Mouse (Mus musculus): Measurements from ENCODE around the gene Fyn. TPM values are rescaled to one million over a fixed set of nuclear protein-coding genes. Genes with fewer than 3 reads are reported as not detected.

The Fyn gene
- polyA plus RNA-seq, 1 experiment from 2014 or later: 105 TPM

DNA sequence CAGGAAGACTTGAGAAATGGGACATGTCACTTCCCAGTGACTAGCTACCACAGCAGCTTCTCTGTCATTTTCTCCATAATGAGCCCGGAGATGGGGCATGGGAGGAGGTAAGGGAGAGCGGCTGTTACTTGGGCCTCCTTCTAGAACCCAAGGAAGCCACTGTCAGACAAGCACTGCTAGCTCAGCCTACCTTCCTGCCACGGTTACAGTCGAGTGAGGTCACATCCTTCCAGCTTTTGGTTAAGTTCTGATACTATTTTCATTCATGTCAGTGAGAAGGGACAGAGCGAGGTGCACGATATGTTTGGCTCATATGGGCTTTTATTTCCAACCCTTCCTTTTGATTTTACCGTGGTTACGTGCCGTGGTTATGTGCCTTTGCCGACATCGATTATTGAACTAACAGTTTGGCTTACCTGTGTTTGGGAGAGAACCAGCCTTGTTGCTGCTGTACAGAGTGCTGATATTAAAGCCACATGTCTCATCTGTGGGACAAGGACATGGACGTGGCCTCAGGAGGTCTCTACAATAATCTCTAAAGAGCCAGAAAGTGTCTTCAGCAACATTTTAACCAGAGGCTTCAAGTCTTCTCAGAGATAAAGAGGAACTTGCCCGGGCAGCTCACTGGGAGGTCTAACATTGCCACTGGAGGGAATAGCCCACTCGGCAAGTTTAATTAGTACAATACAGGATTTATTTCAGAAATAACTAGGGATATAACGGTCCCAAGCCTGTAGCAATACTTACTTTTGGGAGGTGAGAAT, 87.4 kb downstream of the Fyn start:
- 86% methylated on average over 15 of the region's 15 CpGs for WGBS
- Histone ChIP-seq H3K4me3 (replicated peaks; ENCODE audit: low read length) (no peak overlapping the region), H3K36me3 (replicated peaks; ENCODE audit: control insufficient read depth, insufficient read depth) (no peaks in the 10 kb centered on the region), H3K9me3 (ENCODE audit: control insufficient read depth, low read length) (no peaks in the 10 kb centered on the region), H3K4me2 (replicated peaks) (no peak overlapping the region), H3K4me1 (replicated peaks; ENCODE audit: control insufficient read depth, insufficient read depth, low read length) (peaks cover 47% of the 10 kb centered on the region), H3K27ac (no peak overlapping the region), H3K27me3 (ENCODE audit: control insufficient read depth, insufficient read depth, low read length) (no peaks in the 10 kb centered on the region), H3K9ac (no peak overlapping the region)
- no peak for DNase-seq (ENCODE audit: low spot score)
- ATAC-seq (ENCODE audit: low FRiP score): no peak

DNA sequence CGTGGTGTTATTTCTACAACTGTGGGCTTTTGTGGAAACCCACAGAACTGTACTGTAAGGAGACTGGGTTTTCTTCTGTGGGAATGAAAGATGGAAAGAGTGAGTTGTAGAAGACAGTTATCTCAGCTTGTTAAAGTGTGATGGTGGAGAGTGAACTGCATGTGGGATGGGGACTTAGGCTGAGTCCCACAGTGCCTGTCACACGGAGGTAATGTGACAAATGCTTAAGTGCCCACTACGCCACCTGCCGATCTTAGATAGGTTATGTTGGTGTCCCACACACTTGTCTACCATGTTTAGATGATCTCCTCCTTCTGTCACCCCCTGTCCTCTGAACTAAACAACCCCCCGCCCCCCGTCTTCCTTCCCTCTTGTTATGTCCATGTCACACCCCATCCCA, 88.1 kb downstream of the Fyn start:
- Histone ChIP-seq H3K4me2 (replicated peaks) (no peak overlapping the region), H3K27ac (no peak overlapping the region), H3K36me3 (replicated peaks; ENCODE audit: control insufficient read depth, insufficient read depth) (no peaks in the 10 kb centered on the region), H3K9me3 (ENCODE audit: control insufficient read depth, low read length) (no peaks in the 10 kb centered on the region), H3K4me1 (replicated peaks; ENCODE audit: control insufficient read depth, insufficient read depth, low read length) (peaks cover 44% of the 10 kb centered on the region), H3K27me3 (ENCODE audit: control insufficient read depth, insufficient read depth, low read length) (no peaks in the 10 kb centered on the region), H3K9ac (no peak overlapping the region), H3K4me3 (replicated peaks; ENCODE audit: low read length) (no peak overlapping the region)
- DNase-seq (ENCODE audit: low spot score) (no peak), ATAC-seq (ENCODE audit: low FRiP score) (no peak)
- 87% methylated on average over 6 of the region's 6 CpGs for whole genome bisulfite sequencing

- H3K4me1 ChIP-seq (replicated peaks; ENCODE audit: control insufficient read depth, insufficient read depth, low read length): peaks cover 48% of the 10 kb centered on the region
- no peak overlapping the region for H3K9ac ChIP-seq
- no peaks in the 10 kb centered on the region for H3K9me3 ChIP-seq (ENCODE audit: control insufficient read depth, low read length)
- H3K36me3 ChIP-seq (replicated peaks; ENCODE audit: control insufficient read depth, insufficient read depth): no peaks in the 10 kb centered on the region
- 84% methylated on average over 11 of the region's 11 CpGs for WGBS
- H3K27ac ChIP-seq: no peak overlapping the region
- no peaks in the 10 kb centered on the region for H3K27me3 ChIP-seq (ENCODE audit: control insufficient read depth, insufficient read depth, low read length)
- no peak overlapping the region for H3K4me3 ChIP-seq (replicated peaks; ENCODE audit: low read length)
- ATAC-seq (ENCODE audit: low FRiP score) (no peak), DNase-seq (ENCODE audit: low spot score) (no peak)
- no peak overlapping the region for H3K4me2 ChIP-seq (replicated peaks)
Measured at GRCm38 (mm10) chr10:39457281-39457680, 88.6 kb downstream of the Fyn start.

DNA sequence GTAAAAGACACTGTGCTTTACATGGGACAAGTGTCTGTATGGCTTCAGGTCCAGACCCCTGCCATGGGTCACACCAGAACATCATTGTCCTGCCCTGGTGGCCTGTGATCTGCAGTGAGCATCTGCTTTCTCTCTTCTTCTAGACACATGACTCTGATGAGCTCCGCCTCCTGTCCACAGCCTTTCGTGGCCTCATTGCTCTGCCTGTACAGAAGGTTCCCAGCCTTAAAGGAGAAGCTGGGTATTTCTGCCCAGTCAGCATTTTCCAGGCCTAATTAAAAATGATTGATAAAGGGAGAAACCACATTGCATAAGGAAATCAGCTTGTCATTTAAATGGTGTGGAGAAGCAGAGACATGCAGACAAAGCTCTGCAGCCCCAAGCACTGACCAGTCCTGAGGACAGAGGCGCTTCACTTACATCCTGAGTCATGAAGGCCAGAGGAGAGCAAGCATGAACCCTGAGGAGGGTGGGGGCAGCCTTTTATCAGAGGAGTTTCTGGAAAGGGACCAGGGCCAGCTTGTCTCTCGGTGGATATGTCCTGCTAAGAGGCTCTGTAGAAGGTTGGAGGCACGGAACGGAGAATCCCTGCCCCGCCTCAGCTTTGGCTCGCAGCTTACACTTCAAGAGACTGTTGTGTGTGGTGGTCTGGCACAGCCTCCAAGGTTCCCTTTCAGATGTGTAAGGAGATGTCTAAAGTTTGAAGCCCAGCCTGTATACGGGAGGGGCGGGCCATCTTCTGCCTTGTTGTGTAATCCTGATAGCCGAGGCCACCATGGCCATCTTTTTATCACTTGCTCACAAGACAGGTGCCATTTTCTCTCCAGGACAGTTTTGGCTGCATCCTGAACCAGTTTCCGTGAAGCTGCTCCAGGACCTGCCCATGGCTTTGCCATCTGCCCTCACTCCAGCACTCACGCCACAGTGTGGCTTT, 90.4 kb downstream of the Fyn start:
- no peaks in the 10 kb centered on the region for H3K27me3 ChIP-seq (ENCODE audit: control insufficient read depth, insufficient read depth, low read length)
- no peak overlapping the region for H3K4me3 ChIP-seq (replicated peaks; ENCODE audit: low read length)
- H3K27ac ChIP-seq: peak overlapping the region; percentile 40
- ATAC-seq (ENCODE audit: low FRiP score) (peak; percentile 22; the same call in 1 of the 2 replicates), DNase-seq (ENCODE audit: low spot score) (no peak)
- no peak overlapping the region for H3K4me2 ChIP-seq (replicated peaks)
- H3K36me3 ChIP-seq (replicated peaks; ENCODE audit: control insufficient read depth, insufficient read depth): no peaks in the 10 kb centered on the region
- peaks cover 53% of the 10 kb centered on the region for H3K4me1 ChIP-seq (replicated peaks; ENCODE audit: control insufficient read depth, insufficient read depth, low read length)
- 60% methylated on average over 13 of the region's 13 CpGs for WGBS
- no peak overlapping the region for H3K9ac ChIP-seq
- H3K9me3 ChIP-seq (ENCODE audit: control insufficient read depth, low read length): no peaks in the 10 kb centered on the region

DNA sequence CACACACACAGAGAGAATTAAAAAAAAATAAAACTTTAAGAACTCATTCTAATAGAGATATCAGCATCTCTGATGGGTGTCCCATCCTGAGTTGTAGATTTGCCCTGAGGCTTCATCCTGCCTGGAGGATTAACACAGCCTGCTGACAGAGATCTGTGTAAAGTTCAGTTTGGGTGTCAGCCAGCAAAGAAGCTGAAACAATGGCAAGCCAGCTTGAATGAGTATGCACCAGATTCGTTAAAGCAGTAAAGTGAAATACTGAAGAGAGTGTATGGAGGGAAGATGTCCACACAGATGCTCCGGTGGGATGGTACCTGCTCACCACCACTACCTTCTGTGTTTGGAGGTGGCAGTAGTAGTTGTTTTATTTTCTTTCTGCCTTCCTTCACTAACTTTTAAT, 92.0 kb downstream of the Fyn start:
- DNase-seq (ENCODE audit: low spot score) (no peak), ATAC-seq (ENCODE audit: low FRiP score) (no peak)
- no peak overlapping the region for H3K4me3 ChIP-seq (replicated peaks; ENCODE audit: low read length)
- H3K9ac ChIP-seq: no peak overlapping the region
- no peak overlapping the region for H3K4me2 ChIP-seq (replicated peaks)
- peaks cover 56% of the 10 kb centered on the region for H3K4me1 ChIP-seq (replicated peaks; ENCODE audit: control insufficient read depth, insufficient read depth, low read length)
- H3K27me3 ChIP-seq (ENCODE audit: control insufficient read depth, insufficient read depth, low read length): no peaks in the 10 kb centered on the region
- no peaks in the 10 kb centered on the region for H3K9me3 ChIP-seq (ENCODE audit: control insufficient read depth, low read length)
- H3K27ac ChIP-seq: no peak overlapping the region
- no peaks in the 10 kb centered on the region for H3K36me3 ChIP-seq (replicated peaks; ENCODE audit: control insufficient read depth, insufficient read depth)
- 65% methylated on average over 2 of the region's 2 CpGs for WGBS

GRCm38 (mm10) chr10:39461909-39462308, 93.3 kb downstream of the Fyn start:
- no peaks in the 10 kb centered on the region for H3K27me3 ChIP-seq (ENCODE audit: control insufficient read depth, insufficient read depth, low read length)
- ATAC-seq (ENCODE audit: low FRiP score) (no peak), DNase-seq (ENCODE audit: low spot score) (no peak)
- peaks cover 50% of the 10 kb centered on the region for H3K4me1 ChIP-seq (replicated peaks; ENCODE audit: control insufficient read depth, insufficient read depth, low read length)
- no peaks in the 10 kb centered on the region for H3K9me3 ChIP-seq (ENCODE audit: control insufficient read depth, low read length)
- no peak overlapping the region for H3K4me2 ChIP-seq (replicated peaks)
- H3K9ac ChIP-seq: peak overlapping the region; percentile 28; the same call in 1 of the 2 replicates
- H3K36me3 ChIP-seq (replicated peaks; ENCODE audit: control insufficient read depth, insufficient read depth): no peaks in the 10 kb centered on the region
- H3K4me3 ChIP-seq (replicated peaks; ENCODE audit: low read length): no peak overlapping the region
- H3K27ac ChIP-seq: peak overlapping the region; percentile 50
- 28% methylated on average over 5 of the region's 5 CpGs for WGBS

DNA sequence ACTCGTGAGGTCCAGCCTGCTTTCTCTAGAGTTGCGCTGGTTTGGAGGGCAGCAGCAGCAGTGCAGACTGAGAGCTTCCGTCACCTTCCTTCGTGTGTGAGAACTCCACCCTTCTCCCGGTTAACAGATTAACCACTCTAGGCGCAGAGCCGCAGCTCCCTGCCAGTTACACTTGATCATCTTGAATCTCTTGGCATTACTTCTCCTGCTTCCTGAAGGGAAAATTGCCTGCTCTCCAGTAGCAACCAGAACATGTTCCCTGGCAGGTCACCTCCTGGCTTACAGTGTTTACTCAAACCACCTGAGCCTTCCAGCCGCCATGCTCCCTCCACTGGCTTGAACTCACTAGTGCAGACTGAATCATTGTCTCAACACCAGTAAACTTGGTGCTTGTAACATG, 94.1 kb downstream of the Fyn start:
- ATAC-seq (ENCODE audit: low FRiP score) (no peak), DNase-seq (ENCODE audit: low spot score) (no peak)
- peaks cover 44% of the 10 kb centered on the region for H3K4me1 ChIP-seq (replicated peaks; ENCODE audit: control insufficient read depth, insufficient read depth, low read length)
- no peak overlapping the region for H3K4me2 ChIP-seq (replicated peaks)
- WGBS: 66% methylated on average over 8 of the region's 8 CpGs
- H3K9ac ChIP-seq: peak overlapping the region; percentile 28; the same call in 1 of the 2 replicates
- H3K27me3 ChIP-seq (ENCODE audit: control insufficient read depth, insufficient read depth, low read length): no peaks in the 10 kb centered on the region
- no peaks in the 10 kb centered on the region for H3K36me3 ChIP-seq (replicated peaks; ENCODE audit: control insufficient read depth, insufficient read depth)
- no peaks in the 10 kb centered on the region for H3K9me3 ChIP-seq (ENCODE audit: control insufficient read depth, low read length)
- H3K27ac ChIP-seq: peak overlapping the region; percentile 50; the same call in 1 of the 2 replicates
- H3K4me3 ChIP-seq (replicated peaks; ENCODE audit: low read length): no peak overlapping the region

- 90% methylated on average over 5 of the region's 5 CpGs for WGBS
- H3K4me2 ChIP-seq (replicated peaks): no peak overlapping the region
- H3K27ac ChIP-seq: no peak overlapping the region
- DNase-seq (ENCODE audit: low spot score) (no peak), ATAC-seq (ENCODE audit: low FRiP score) (no peak)
- H3K36me3 ChIP-seq (replicated peaks; ENCODE audit: control insufficient read depth, insufficient read depth): no peaks in the 10 kb centered on the region
- peaks cover 30% of the 10 kb centered on the region for H3K4me1 ChIP-seq (replicated peaks; ENCODE audit: control insufficient read depth, insufficient read depth, low read length)
- H3K4me3 ChIP-seq (replicated peaks; ENCODE audit: low read length): no peak overlapping the region
- no peaks in the 10 kb centered on the region for H3K27me3 ChIP-seq (ENCODE audit: control insufficient read depth, insufficient read depth, low read length)
- no peaks in the 10 kb centered on the region for H3K9me3 ChIP-seq (ENCODE audit: control insufficient read depth, low read length)
- H3K9ac ChIP-seq: no peak overlapping the region
Measured at GRCm38 (mm10) chr10:39464383-39464782, 95.7 kb downstream of the Fyn start.

DNA sequence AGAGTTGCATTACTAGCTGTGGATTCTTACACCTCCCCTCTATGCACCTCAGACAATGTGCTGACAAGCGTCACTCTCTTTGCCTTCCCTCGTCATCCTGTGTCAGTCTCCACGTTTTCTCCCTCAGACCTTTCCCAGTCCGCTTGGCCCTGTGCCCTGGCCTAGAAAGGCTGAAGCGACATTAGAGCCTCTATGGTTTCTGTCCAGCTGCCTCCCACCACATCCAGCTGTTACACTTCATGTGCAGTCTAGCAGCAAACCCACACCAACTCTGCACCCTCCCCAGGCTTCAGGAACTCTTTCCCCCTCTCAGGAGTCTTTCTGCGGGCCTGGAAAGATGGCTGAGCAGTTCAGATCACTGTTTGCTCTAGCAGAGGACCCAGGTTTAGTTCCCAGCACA, 98.7 kb downstream of the Fyn start:
- Histone ChIP-seq H3K4me2 (replicated peaks) (no peak overlapping the region), H3K27ac (no peak overlapping the region), H3K9ac (no peak overlapping the region), H3K36me3 (replicated peaks; ENCODE audit: control insufficient read depth, insufficient read depth) (no peaks in the 10 kb centered on the region), H3K4me3 (replicated peaks; ENCODE audit: low read length) (no peak overlapping the region), H3K4me1 (replicated peaks; ENCODE audit: control insufficient read depth, insufficient read depth, low read length) (peaks cover 39% of the 10 kb centered on the region), H3K9me3 (ENCODE audit: control insufficient read depth, low read length) (no peaks in the 10 kb centered on the region), H3K27me3 (ENCODE audit: control insufficient read depth, insufficient read depth, low read length) (no peaks in the 10 kb centered on the region)
- WGBS: 78% methylated on average over 6 of the region's 6 CpGs
- ATAC-seq (ENCODE audit: low FRiP score) (no peak), DNase-seq (ENCODE audit: low spot score) (no peak)

All from hindbrain, embryonic 14.5 days (tissue).